Mouse (Mus musculus) spleen, adult 2 months (tissue): ENCODE measurements around the gene Serpina11.

Experiments used
- CTCF ChIP-seq: fragments of 200-500 bp; IDR thresholded peaks from 2 replicates; pipeline ENCODE4 v1.5.1; 2011; ENCODE audit warnings: mild to moderate bottlenecking, inconsistent platforms; ENCODE audit not compliant: insufficient read depth, insufficient read length, insufficient replicate concordance; ENCODE audit errors: extremely low read depth
- POLR2A ChIP-seq: fragments of 200-500 bp; IDR thresholded peaks from 2 replicates; pipeline ENCODE4 v1.6.1; 2011; ENCODE audit warnings: low read depth, low read length, inconsistent platforms

DNA sequence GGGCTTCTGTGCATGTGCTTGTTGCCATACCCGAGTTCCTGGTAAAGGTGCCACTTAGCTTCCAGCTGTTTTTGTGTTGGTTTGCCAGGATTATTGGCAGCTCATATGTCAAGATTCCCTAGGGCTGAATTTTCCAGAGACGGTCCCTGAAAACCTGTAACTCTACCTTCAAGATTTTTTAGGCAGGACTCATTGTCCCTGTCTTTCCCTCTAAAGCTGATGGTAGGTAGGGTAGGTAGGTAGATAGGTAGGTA, 316 bp downstream of the Serpina11 start:
- no peak for TF ChIP-seq POLR2A
- no peak for TF ChIP-seq CTCF
